Mouse (Mus musculus): Measurements from ENCODE around the gene Klhl8. TPM values are rescaled to one million over a fixed set of nuclear protein-coding genes. Genes with fewer than 3 reads are reported as not detected.
A peak's percentile ranks its signal among the peaks of the same experiment; 100 is the strongest.

The Klhl8 gene
- total RNA-seq, 1 experiment: 12.0 TPM

- Histone ChIP-seq H3K9ac (ENCODE audit: insufficient read depth, low read depth, low read length, poor library complexity, severe bottlenecking) (no peak overlapping the region), H3K27ac (ENCODE audit: insufficient read depth, low read depth, low read length, poor library complexity, severe bottlenecking) (no peak overlapping the region), H3K36me3 (ENCODE audit: control insufficient read depth, insufficient read depth, low read length, poor library complexity, severe bottlenecking) (peaks cover 33% of the 10 kb centered on the region), H3K9me3 (ENCODE audit: control insufficient read depth, insufficient read depth, low read depth, low read length) (no peaks in the 10 kb centered on the region), H3K4me1 (ENCODE audit: control insufficient read depth in 2 of 2, insufficient read depth in 2 of 2, low read length in 2 of 2, poor library complexity in 1 of 2) (peaks cover 0 to 3% of the 10 kb centered on the region in 2 experiments; a peak in 1 of 4 replicates), H3K4me3 (ENCODE audit: insufficient read depth in 1 of 2, low read depth in 1 of 2, low read length in 2 of 2, poor library complexity in 1 of 2, severe bottlenecking in 1 of 2) (no peak overlapping the region)
- DNase-seq (ENCODE audit: low read depth, low spot score): no peak
- in situ Hi-C loops (cut with MboI; ENCODE audit: low sequenced_read_pairs in 2 of 2, unreplicated experiment in 2 of 2): loop anchor here in 1 of 2 experiments (25.0 kb wide), 1 partner anchor 469 kb away; no protein-coding TSS in a partner anchor
- TF ChIP-seq ZNF384 (IDR thresholded peaks at IDR 0.05; ENCODE audit: low read depth, low read length) (no peak), HCFC1 (IDR thresholded peaks at IDR 0.05; ENCODE audit: borderline replicate concordance, insufficient read depth, low read length) (no peak), ZC3H11A (IDR thresholded peaks at IDR 0.05; ENCODE audit: borderline replicate concordance, low read depth, low read length) (no peak), MAFK (IDR thresholded peaks at IDR 0.05; ENCODE audit: insufficient read depth, low read depth, low read length) (no peak), CHD2 (IDR thresholded peaks at IDR 0.05; ENCODE audit: low read depth, low read length) (no peak)
These were observed 80.2 kb downstream of the Klhl8 start for GRCm38 (mm10) chr5:103830886-103831285.

DNA sequence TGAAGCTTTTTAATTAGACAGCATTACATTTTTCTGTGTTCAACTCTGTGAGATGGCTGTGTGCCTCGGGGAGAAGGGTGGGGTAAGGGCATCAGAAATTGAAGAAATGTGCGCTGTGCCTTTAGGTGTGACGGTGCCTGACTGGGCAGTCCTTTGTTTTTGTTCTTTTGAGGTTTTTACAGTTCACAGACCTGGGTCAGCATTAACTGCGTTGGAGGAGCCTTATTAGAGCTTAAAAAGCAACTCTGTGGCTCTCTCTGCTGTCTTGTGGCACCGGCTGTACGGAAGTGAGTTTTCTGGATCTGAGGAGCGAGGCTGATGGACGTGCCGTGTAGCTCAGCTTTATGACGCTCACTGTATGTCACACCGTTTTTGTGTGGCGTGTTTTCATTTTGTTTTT lies 81.9 kb downstream of the Klhl8 start:
- no peak overlapping the region for H3K4me3 ChIP-seq (ENCODE audit: insufficient read depth in 1 of 2, low read depth in 1 of 2, low read length in 2 of 2, poor library complexity in 1 of 2, severe bottlenecking in 1 of 2)
- in situ Hi-C loops (cut with MboI; ENCODE audit: low sequenced_read_pairs in 2 of 2, unreplicated experiment in 2 of 2): loop anchor here in 1 of 2 experiments (10.0 to 25.0 kb wide), 2 partner anchors 144 to 467 kb away; no protein-coding TSS in a partner anchor
- no peak overlapping the region for H3K9ac ChIP-seq (ENCODE audit: insufficient read depth, low read depth, low read length, poor library complexity, severe bottlenecking)
- H3K9me3 ChIP-seq (ENCODE audit: control insufficient read depth, insufficient read depth, low read depth, low read length): no peaks in the 10 kb centered on the region
- DNase-seq (ENCODE audit: low read depth, low spot score): no peak
- peaks cover 29% of the 10 kb centered on the region for H3K36me3 ChIP-seq (ENCODE audit: control insufficient read depth, insufficient read depth, low read length, poor library complexity, severe bottlenecking)
- H3K27ac ChIP-seq (ENCODE audit: insufficient read depth, low read depth, low read length, poor library complexity, severe bottlenecking): no peak overlapping the region
- TF ChIP-seq ZNF384 (IDR thresholded peaks at IDR 0.05; ENCODE audit: low read depth, low read length) (no peak), HCFC1 (IDR thresholded peaks at IDR 0.05; ENCODE audit: borderline replicate concordance, insufficient read depth, low read length) (no peak), ZC3H11A (IDR thresholded peaks at IDR 0.05; ENCODE audit: borderline replicate concordance, low read depth, low read length) (no peak), MAFK (IDR thresholded peaks at IDR 0.05; ENCODE audit: insufficient read depth, low read depth, low read length) (no peak), CHD2 (IDR thresholded peaks at IDR 0.05; ENCODE audit: low read depth, low read length) (no peak)
- H3K4me1 ChIP-seq (ENCODE audit: control insufficient read depth in 2 of 2, insufficient read depth in 2 of 2, low read length in 2 of 2, poor library complexity in 1 of 2): peaks cover 0 to 4% of the 10 kb centered on the region in 2 experiments; a peak in 1 of 4 replicates

- DNase-seq (ENCODE audit: low read depth, low spot score): no peak
- no peak overlapping the region for H3K27ac ChIP-seq (ENCODE audit: insufficient read depth, low read depth, low read length, poor library complexity, severe bottlenecking)
- peaks cover 0 to 4% of the 10 kb centered on the region in 2 experiments; a peak in 1 of 4 replicates for H3K4me1 ChIP-seq (ENCODE audit: control insufficient read depth in 2 of 2, insufficient read depth in 2 of 2, low read length in 2 of 2, poor library complexity in 1 of 2)
- H3K4me3 ChIP-seq (ENCODE audit: insufficient read depth in 1 of 2, low read depth in 1 of 2, low read length in 2 of 2, poor library complexity in 1 of 2, severe bottlenecking in 1 of 2): no peak overlapping the region
- TF ChIP-seq CHD2 (IDR thresholded peaks at IDR 0.05; ENCODE audit: low read depth, low read length) (no peak), HCFC1 (IDR thresholded peaks at IDR 0.05; ENCODE audit: borderline replicate concordance, insufficient read depth, low read length) (no peak), ZC3H11A (IDR thresholded peaks at IDR 0.05; ENCODE audit: borderline replicate concordance, low read depth, low read length) (no peak), ZNF384 (IDR thresholded peaks at IDR 0.05; ENCODE audit: low read depth, low read length) (no peak), MAFK (IDR thresholded peaks at IDR 0.05; ENCODE audit: insufficient read depth, low read depth, low read length) (no peak)
- H3K9ac ChIP-seq (ENCODE audit: insufficient read depth, low read depth, low read length, poor library complexity, severe bottlenecking): no peak overlapping the region
- H3K9me3 ChIP-seq (ENCODE audit: control insufficient read depth, insufficient read depth, low read depth, low read length): no peaks in the 10 kb centered on the region
- H3K36me3 ChIP-seq (ENCODE audit: control insufficient read depth, insufficient read depth, low read length, poor library complexity, severe bottlenecking): peaks cover 24% of the 10 kb centered on the region
- in situ Hi-C loops (cut with MboI; ENCODE audit: low sequenced_read_pairs in 2 of 2, unreplicated experiment in 2 of 2): loop anchor here in 1 of 2 experiments (10.0 to 25.0 kb wide), 2 partner anchors 144 to 466 kb away; no protein-coding TSS in a partner anchor
These were observed 82.3 kb downstream of the Klhl8 start for GRCm38 (mm10) chr5:103828729-103829128.

DNA sequence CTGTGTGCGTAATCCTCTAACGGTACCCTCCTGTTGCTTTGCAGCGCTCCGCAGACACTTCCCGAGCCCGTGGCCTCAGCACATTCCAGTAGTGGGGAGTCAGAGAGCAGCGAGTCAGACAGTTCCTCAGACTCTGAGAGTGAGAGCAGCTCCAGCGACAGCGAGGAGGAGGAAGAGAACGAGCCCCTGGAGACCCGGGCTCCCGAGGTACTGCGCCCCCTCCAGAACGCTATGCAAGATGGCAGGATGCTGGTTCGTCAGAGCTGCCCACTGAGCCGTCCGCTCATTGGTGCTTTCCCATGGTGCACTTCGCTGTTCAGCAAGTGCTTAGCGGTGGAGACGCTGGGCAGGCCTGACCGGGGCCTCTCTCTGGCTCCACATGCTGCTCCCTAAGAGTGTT lies 82.8 kb downstream of the Klhl8 start:
- no peak for TF ChIP-seq HCFC1 (IDR thresholded peaks at IDR 0.05; ENCODE audit: borderline replicate concordance, insufficient read depth, low read length)
- TF ChIP-seq CHD2 (IDR thresholded peaks at IDR 0.05; ENCODE audit: low read depth, low read length): no peak
- TF ChIP-seq ZC3H11A (IDR thresholded peaks at IDR 0.05; ENCODE audit: borderline replicate concordance, low read depth, low read length): no peak
- TF ChIP-seq ZNF384 (IDR thresholded peaks at IDR 0.05; ENCODE audit: low read depth, low read length): no peak
- TF ChIP-seq MAFK (IDR thresholded peaks at IDR 0.05; ENCODE audit: insufficient read depth, low read depth, low read length): no peak
- DNase-seq (ENCODE audit: low read depth, low spot score): no peak
- H3K9me3 ChIP-seq (ENCODE audit: control insufficient read depth, insufficient read depth, low read depth, low read length): no peaks in the 10 kb centered on the region
- peak overlapping the region; percentile 13; the same call in 1 of the 2 replicates for H3K9ac ChIP-seq (ENCODE audit: insufficient read depth, low read depth, low read length, poor library complexity, severe bottlenecking)
- peaks cover 0 to 4% of the 10 kb centered on the region in 2 experiments; a peak in 1 of 4 replicates for H3K4me1 ChIP-seq (ENCODE audit: control insufficient read depth in 2 of 2, insufficient read depth in 2 of 2, low read length in 2 of 2, poor library complexity in 1 of 2)
- H3K27ac ChIP-seq (ENCODE audit: insufficient read depth, low read depth, low read length, poor library complexity, severe bottlenecking): no peak overlapping the region
- no peak overlapping the region for H3K4me3 ChIP-seq (ENCODE audit: insufficient read depth in 1 of 2, low read depth in 1 of 2, low read length in 2 of 2, poor library complexity in 1 of 2, severe bottlenecking in 1 of 2)
- in situ Hi-C loops (cut with MboI; ENCODE audit: low sequenced_read_pairs in 2 of 2, unreplicated experiment in 2 of 2): loop anchor here in 1 of 2 experiments (10.0 to 25.0 kb wide), 2 partner anchors 144 to 466 kb away; no protein-coding TSS in a partner anchor
- peaks cover 20% of the 10 kb centered on the region for H3K36me3 ChIP-seq (ENCODE audit: control insufficient read depth, insufficient read depth, low read length, poor library complexity, severe bottlenecking)

Measured in ES-E14 (cell line).